ENCODE assay signal across 31 mouse cellular contexts in the genomic region with DNA sequence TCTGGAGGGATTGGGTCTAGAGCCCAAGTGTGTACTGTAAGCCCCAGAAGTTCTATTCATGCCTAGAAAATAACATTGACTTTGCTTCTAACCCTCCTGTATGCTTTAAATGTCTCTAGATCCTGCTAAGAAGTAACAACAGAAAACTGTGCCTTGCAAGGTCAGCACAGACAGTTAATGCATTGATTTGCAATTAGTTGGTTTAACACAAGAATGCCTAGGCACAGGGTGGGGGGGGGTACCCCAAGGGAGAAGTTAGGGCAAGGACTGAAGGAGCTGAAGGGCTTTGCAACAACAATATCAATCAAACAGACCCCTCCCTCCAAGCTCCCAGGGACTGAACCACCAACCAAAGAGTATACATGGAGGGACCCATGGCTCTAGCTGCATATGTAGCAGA. TPM values are rescaled to one million over a fixed set of nuclear protein-coding genes. Genes with fewer than 3 reads are reported as not detected.
"Had no signal": no experiment of that assay in that cellular context is flagged by ENCODE, and none has a peak within 500 bp of the region (broad histone marks: within the 10 kb centered on the region; RNA-seq: fewer than 3 reads in every experiment).

No protein-coding gene starts in this region.

- H3K36me3 ChIP-seq: heart, embryonic 12.5 days; heart, embryonic 13.5 days; heart, embryonic 15.5 days; hindbrain, embryonic 10.5 days; hindbrain, embryonic 12.5 days; hindbrain, embryonic 13.5 days; hindbrain, embryonic 15.5 days; intestine, embryonic 15.5 days; kidney, embryonic 15.5 days had no signal

- H3K27ac ChIP-seq: heart, embryonic 13.5 days; heart, embryonic 15.5 days; hindbrain, embryonic 10.5 days; hindbrain, embryonic 12.5 days; hindbrain, embryonic 13.5 days; hindbrain, embryonic 14.5 days; hindbrain, embryonic 15.5 days; hindbrain, postnatal 0 days; intestine, embryonic 15.5 days; kidney, embryonic 15.5 days; kidney, postnatal 0 days; layer of hippocampus, adult 2 months; left cerebral cortex, adult 2 months had no signal

- H3K4me3 ChIP-seq: heart, embryonic 12.5 days; heart, embryonic 13.5 days; heart, embryonic 15.5 days; hindbrain, embryonic 10.5 days; hindbrain, embryonic 12.5 days; hindbrain, embryonic 13.5 days; hindbrain, embryonic 15.5 days; intestine, embryonic 15.5 days; kidney, embryonic 15.5 days; layer of hippocampus, adult 2 months; left cerebral cortex, adult 2 months had no signal

- DNase-seq: heart, postnatal 10 days; heart, postnatal 14 days; heart, postnatal 36 days; heart, postnatal 4 days; kidney, adult 11 months; kidney, adult 18-20 months; kidney, adult 2 months; kidney, adult 8-10 months; kidney, adult 9 months; kidney, postnatal 10 days; kidney, postnatal 14 days; kidney, postnatal 25 days; kidney, postnatal 36 days; kidney, postnatal 4 days; layer of hippocampus, postnatal 36 days had no signal

- H3K9me3 ChIP-seq: heart, embryonic 12.5 days; heart, embryonic 13.5 days; heart, embryonic 15.5 days; hindbrain, embryonic 10.5 days; hindbrain, embryonic 12.5 days; hindbrain, embryonic 13.5 days; hindbrain, embryonic 15.5 days; intestine, embryonic 15.5 days; kidney, embryonic 15.5 days had no signal

- H3K4me1 ChIP-seq: hindbrain, embryonic 13.5 days; hindbrain, embryonic 15.5 days had no signal

- H3K9ac ChIP-seq: heart, embryonic 12.5 days; heart, embryonic 13.5 days; heart, embryonic 15.5 days; hindbrain, embryonic 12.5 days; hindbrain, embryonic 13.5 days; hindbrain, embryonic 14.5 days; hindbrain, embryonic 15.5 days; intestine, embryonic 15.5 days; kidney, embryonic 15.5 days had no signal

- H3K27me3 ChIP-seq: heart, embryonic 12.5 days; heart, embryonic 13.5 days; heart, embryonic 15.5 days; hindbrain, embryonic 12.5 days; hindbrain, embryonic 13.5 days; hindbrain, embryonic 15.5 days; intestine, embryonic 15.5 days; kidney, embryonic 15.5 days had no signal

RNA-seq across cellular contexts. Expression of gene Sox11, which starts 47.1 kb away (rescaled TPM):
- total RNA-seq: hematopoietic stem cell, adult 5-6 weeks had no signal
- polyA plus RNA-seq: inflammation-experienced regulatory T-cells, adult 6 months had no signal
